Mouse (Mus musculus) neural tube, embryonic 13.5 days (tissue): ENCODE results near the gene Caap1. TPM values are rescaled to one million over a fixed set of nuclear protein-coding genes. Genes with fewer than 3 reads are reported as not detected.

Experiments used
- ATAC-seq: fragments of 200-750 bp; cut with Nextera tagmentation; 2 replicates; pipeline ENCODE4 v1.8.0; 2017; ENCODE audit warnings: low read depth, mild to moderate bottlenecking, moderate TSS enrichment, moderate library complexity
- H3K27ac ChIP-seq: fragments of 300-500 bp; sonication (generic); replicated peaks from 2 replicates; pipeline ENCODE4 v1.5.1; 2015; ENCODE audit warnings: moderate library complexity, mild to moderate bottlenecking, inconsistent platforms
- H3K27me3 ChIP-seq: fragments of 300-500 bp; sonication (generic); 2 replicates; pipeline ENCODE4 v1.6.1; 2015; ENCODE audit warnings: mild to moderate bottlenecking, inconsistent platforms
- H3K36me3 ChIP-seq: fragments of 300-500 bp; sonication (generic); 2 replicates; pipeline ENCODE4 v1.6.1; 2015; ENCODE audit warnings: mild to moderate bottlenecking, inconsistent platforms
- H3K4me1 ChIP-seq: fragments of 300-500 bp; sonication (generic); replicated peaks from 2 replicates; pipeline ENCODE4 v1.6.1; 2015; ENCODE audit warnings: inconsistent platforms
- H3K4me2 ChIP-seq: fragments of 300-500 bp; sonication (generic); 2 replicates; pipeline ENCODE4 v1.6.1; 2015; ENCODE audit warnings: inconsistent platforms, mild to moderate bottlenecking, moderate library complexity
- H3K4me3 ChIP-seq: fragments of 300-500 bp; sonication (generic); 2 replicates; pipeline ENCODE4 v1.5.1; 2015; ENCODE audit warnings: mild to moderate bottlenecking, inconsistent platforms
- H3K9ac ChIP-seq: fragments of 300-500 bp; sonication (generic); 2 replicates; pipeline ENCODE4 v1.6.1; 2015; ENCODE audit warnings: moderate library complexity, mild to moderate bottlenecking, inconsistent platforms
- H3K9me3 ChIP-seq: fragments of 300-500 bp; sonication (generic); 2 replicates; pipeline ENCODE4 v1.6.1; 2016; ENCODE audit warnings: inconsistent platforms
- WGBS: fragments of 180-500 bp; shearing (Covaris S2); methylation state at CpG from one replicate; pipeline ENCODE4 v1.1.7; 2015; 5-methylcytosine and 5-hydroxymethylcytosine counted together
- polyA plus RNA-seq: library from polyadenylated mRNA; unstranded; fragments of >200 nt; fragmentation: Nextera tagmentation; extraction: Ambion mirVana; gene quantifications from 2 replicates; pipeline ENCODE4 v1.2.1, GENCODE M21; 2015

The Caap1 gene
- polyA plus RNA-seq, 1 experiment from 2014 or later, result 21.6 TPM

GRCm38 (mm10) chr4:94560316-94560715 is 3.7 kb upstream of the Caap1 start:
- no peak for ATAC-seq
- 82% methylated on average over 1 of the region's 1 CpGs for WGBS
- Histone ChIP-seq H3K27me3 (no peaks in the 10 kb centered on the region), H3K9me3 (no peaks in the 10 kb centered on the region), H3K36me3 (no peaks in the 10 kb centered on the region), H3K4me1 (peaks cover 7% of the 10 kb centered on the region), H3K27ac (no peak overlapping the region), H3K9ac (no peak overlapping the region), H3K4me3 (no peak overlapping the region), H3K4me2 (no peak overlapping the region)

GRCm38 (mm10) chr4:94559266-94559665 is 2.7 kb upstream of the Caap1 start:
- no peaks in the 10 kb centered on the region for H3K36me3 ChIP-seq
- no peak overlapping the region for H3K4me2 ChIP-seq
- H3K27me3 ChIP-seq, result no peaks in the 10 kb centered on the region
- no peak overlapping the region for H3K4me3 ChIP-seq
- WGBS, result 32% methylated on average over 2 of the region's 2 CpGs
- peaks cover 17% of the 10 kb centered on the region for H3K4me1 ChIP-seq
- H3K27ac ChIP-seq, result no peak overlapping the region
- no peaks in the 10 kb centered on the region for H3K9me3 ChIP-seq
- H3K9ac ChIP-seq, result no peak overlapping the region
- ATAC-seq, result no peak

GRCm38 (mm10) chr4:94557145-94557544 is 549 bp upstream of the Caap1 start:
- peak overlapping the region; percentile 73 for H3K4me2 ChIP-seq
- WGBS, result 80% methylated on average over 7 of the region's 7 CpGs
- ATAC-seq, result 0 out of 2 replicates have a peak, but pooled peaks have one; percentile 9

GRCm38 (mm10) chr4:94554955-94555494 is 1.6 kb downstream of the Caap1 start:
- peak overlapping the region; percentile 73 for H3K4me2 ChIP-seq
- 91% methylated on average over 5 of the region's 5 CpGs for WGBS
- ATAC-seq, result no peak
- peaks cover 17% of the 10 kb centered on the region for H3K4me1 ChIP-seq
- no peaks in the 10 kb centered on the region for H3K9me3 ChIP-seq
- H3K27me3 ChIP-seq, result no peaks in the 10 kb centered on the region
- H3K4me3 ChIP-seq, result peak overlapping the region; percentile 77; the same call in 1 of the 2 replicates
- H3K9ac ChIP-seq, result no peak overlapping the region
- H3K36me3 ChIP-seq, result no peaks in the 10 kb centered on the region
- no peak overlapping the region for H3K27ac ChIP-seq

More at GRCm38 (mm10) chr4:94557145-94557544, 549 bp upstream of the Caap1 start:
- Histone ChIP-seq H3K4me3 (peak overlapping the region; percentile 77), H3K27me3 (no peaks in the 10 kb centered on the region), H3K9ac (no peak overlapping the region), H3K36me3 (no peaks in the 10 kb centered on the region), H3K27ac (no peak overlapping the region), H3K9me3 (no peaks in the 10 kb centered on the region), H3K4me1 (peaks cover 17% of the 10 kb centered on the region)

- Histone ChIP-seq H3K4me3 (no peak overlapping the region), H3K27me3 (no peaks in the 10 kb centered on the region), H3K9me3 (no peaks in the 10 kb centered on the region), H3K4me2 (no peak overlapping the region), H3K36me3 (peaks cover 43% of the 10 kb centered on the region), H3K4me1 (no peaks in the 10 kb centered on the region), H3K9ac (no peak overlapping the region), H3K27ac (0 out of 2 replicates have a peak overlapping the region, but pooled peaks have one; percentile 9)
- WGBS, result 37% methylated on average over 7 of the region's 7 CpGs
- 0 out of 2 replicates have a peak, but pooled peaks have one; percentile 27 for ATAC-seq
Observed at GRCm38 (mm10) chr4:94544321-94544720, 12.3 kb downstream of the Caap1 start.

- H3K4me1 ChIP-seq, result no peaks in the 10 kb centered on the region
- 95% methylated on average over 4 of the region's 4 CpGs for WGBS
- H3K27ac ChIP-seq, result no peak overlapping the region
- H3K4me2 ChIP-seq, result no peak overlapping the region
- H3K36me3 ChIP-seq, result peaks cover 52% of the 10 kb centered on the region
- no peak overlapping the region for H3K4me3 ChIP-seq
- no peak overlapping the region for H3K9ac ChIP-seq
- ATAC-seq, result no peak
- no peaks in the 10 kb centered on the region for H3K27me3 ChIP-seq
- no peaks in the 10 kb centered on the region for H3K9me3 ChIP-seq
Observed at GRCm38 (mm10) chr4:94543041-94543440, 13.6 kb downstream of the Caap1 start.

GRCm38 (mm10) chr4:94533205-94533604 is 23.4 kb downstream of the Caap1 start:
- Histone ChIP-seq H3K4me3 (no peak overlapping the region), H3K9me3 (no peaks in the 10 kb centered on the region), H3K27ac (no peak overlapping the region), H3K27me3 (no peaks in the 10 kb centered on the region), H3K4me1 (no peaks in the 10 kb centered on the region), H3K9ac (no peak overlapping the region), H3K36me3 (peaks cover 13% of the 10 kb centered on the region; the same call in 1 of the 2 replicates), H3K4me2 (no peak overlapping the region)
- no peak for ATAC-seq

- ATAC-seq, result no peak
- Histone ChIP-seq H3K4me2 (no peak overlapping the region), H3K27ac (no peak overlapping the region), H3K36me3 (0 out of 2 replicates have a peak, but pooled peaks cover 4% of the 10 kb centered on the region), H3K9me3 (no peaks in the 10 kb centered on the region), H3K4me1 (no peaks in the 10 kb centered on the region), H3K4me3 (no peak overlapping the region), H3K9ac (no peak overlapping the region), H3K27me3 (no peaks in the 10 kb centered on the region)
- WGBS, result 88% methylated on average over 1 of the region's 1 CpGs
Observed at GRCm38 (mm10) chr4:94529448-94529847, 27.1 kb downstream of the Caap1 start.

GRCm38 (mm10) chr4:94523321-94523720 is 33.3 kb downstream of the Caap1 start:
- Histone ChIP-seq H3K27me3 (no peaks in the 10 kb centered on the region), H3K4me1 (no peaks in the 10 kb centered on the region), H3K4me2 (no peak overlapping the region), H3K9me3 (no peaks in the 10 kb centered on the region), H3K36me3 (no peaks in the 10 kb centered on the region), H3K4me3 (no peak overlapping the region), H3K27ac (no peak overlapping the region), H3K9ac (no peak overlapping the region)
- no peak for ATAC-seq

GRCm38 (mm10) chr4:94517631-94518030 is 39.0 kb downstream of the Caap1 start:
- Histone ChIP-seq H3K27ac (no peak overlapping the region), H3K9ac (no peak overlapping the region), H3K4me1 (no peaks in the 10 kb centered on the region), H3K36me3 (0 out of 2 replicates have a peak, but pooled peaks cover 2% of the 10 kb centered on the region), H3K9me3 (no peaks in the 10 kb centered on the region), H3K4me3 (no peak overlapping the region), H3K27me3 (no peaks in the 10 kb centered on the region), H3K4me2 (no peak overlapping the region)
- no peak for ATAC-seq
- 63% methylated on average over 4 of the region's 4 CpGs for WGBS

- peaks cover 12% of the 10 kb centered on the region for H3K36me3 ChIP-seq
- H3K4me1 ChIP-seq, result no peaks in the 10 kb centered on the region
- no peak overlapping the region for H3K4me3 ChIP-seq
- no peak overlapping the region for H3K4me2 ChIP-seq
- ATAC-seq, result no peak
- no peaks in the 10 kb centered on the region for H3K27me3 ChIP-seq
- no peaks in the 10 kb centered on the region for H3K9me3 ChIP-seq
- no peak overlapping the region for H3K27ac ChIP-seq
- 78% methylated on average over 3 of the region's 3 CpGs for WGBS
- no peak overlapping the region for H3K9ac ChIP-seq
Observed at GRCm38 (mm10) chr4:94515366-94515765, 41.2 kb downstream of the Caap1 start.

- H3K36me3 ChIP-seq, result no peaks in the 10 kb centered on the region
- no peak overlapping the region for H3K9ac ChIP-seq
- H3K4me2 ChIP-seq, result no peak overlapping the region
- H3K27me3 ChIP-seq, result no peaks in the 10 kb centered on the region
- WGBS, result 79% methylated on average over 18 of the region's 18 CpGs
- no peak overlapping the region for H3K4me3 ChIP-seq
- no peak for ATAC-seq
- H3K27ac ChIP-seq, result no peak overlapping the region
- no peaks in the 10 kb centered on the region for H3K4me1 ChIP-seq
- H3K9me3 ChIP-seq, result no peaks in the 10 kb centered on the region
Observed at GRCm38 (mm10) chr4:94476749-94477399, 79.7 kb downstream of the Caap1 start.

GRCm38 (mm10) chr4:94473286-94473685 is 83.3 kb downstream of the Caap1 start:
- no peak overlapping the region for H3K27ac ChIP-seq
- no peaks in the 10 kb centered on the region for H3K27me3 ChIP-seq
- H3K4me1 ChIP-seq, result no peaks in the 10 kb centered on the region
- 90% methylated on average over 1 of the region's 1 CpGs for WGBS
- no peaks in the 10 kb centered on the region for H3K9me3 ChIP-seq
- no peak overlapping the region for H3K9ac ChIP-seq
- H3K4me2 ChIP-seq, result no peak overlapping the region
- no peaks in the 10 kb centered on the region for H3K36me3 ChIP-seq
- ATAC-seq, result no peak
- H3K4me3 ChIP-seq, result no peak overlapping the region
